Mouse (Mus musculus): ENCODE measurements around the gene Golga3. TPM values are rescaled to one million over a fixed set of nuclear protein-coding genes. Genes with fewer than 3 reads are reported as not detected.

Golga3 gene
- polyA plus RNA-seq, 1 experiment from 2014 or later = 28.5 TPM

DNA sequence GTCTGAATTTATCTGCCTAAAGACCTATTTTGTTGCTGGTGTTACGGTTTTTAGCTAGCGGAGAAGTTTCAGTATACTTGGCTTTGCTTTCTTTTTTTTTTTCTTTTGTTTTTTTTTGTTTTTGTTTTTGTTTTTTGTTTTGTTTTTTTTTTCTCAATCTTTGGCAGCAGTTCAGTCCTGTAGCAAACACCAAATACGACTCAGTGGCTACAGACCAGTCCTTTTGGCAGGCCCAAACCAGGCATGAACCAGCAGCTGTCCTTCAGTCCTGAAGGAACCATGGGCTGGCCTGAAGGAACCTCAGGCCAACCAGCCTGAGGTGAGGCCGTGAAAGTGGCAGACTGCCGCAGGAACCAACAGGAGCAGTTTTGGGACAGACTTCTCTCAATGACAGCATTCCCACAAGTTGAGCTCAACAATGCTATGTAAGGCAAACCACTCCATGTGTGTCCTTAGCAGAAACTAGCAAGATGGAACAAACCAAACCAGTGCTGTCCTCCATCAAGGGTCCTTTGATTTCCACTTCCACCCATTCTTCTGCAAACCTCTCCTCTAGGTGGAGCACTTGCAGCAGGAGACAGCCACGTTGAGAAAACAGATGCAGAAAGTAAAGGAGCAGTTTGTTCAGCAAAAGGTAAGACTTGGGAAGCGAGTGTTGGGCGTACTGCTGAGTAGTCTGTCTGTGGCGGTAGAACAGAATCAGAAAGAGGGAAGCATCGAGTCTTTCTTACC is 26.8 kb downstream of the Golga3 start:
- no peak for ATAC-seq (replicated peaks)
- Histone ChIP-seq H3K9ac (no peak overlapping the region), H3K4me2 (no peak overlapping the region), H3K9me3 (no peaks in the 10 kb centered on the region), H3K27me3 (replicated peaks) (no peaks in the 10 kb centered on the region), H3K4me3 (no peak overlapping the region), H3K36me3 (replicated peaks) (peaks cover 66% of the 10 kb centered on the region), H3K27ac (no peak overlapping the region), H3K4me1 (no peaks in the 10 kb centered on the region)
- WGBS = 86% methylated on average over 10 of the region's 10 CpGs

DNA sequence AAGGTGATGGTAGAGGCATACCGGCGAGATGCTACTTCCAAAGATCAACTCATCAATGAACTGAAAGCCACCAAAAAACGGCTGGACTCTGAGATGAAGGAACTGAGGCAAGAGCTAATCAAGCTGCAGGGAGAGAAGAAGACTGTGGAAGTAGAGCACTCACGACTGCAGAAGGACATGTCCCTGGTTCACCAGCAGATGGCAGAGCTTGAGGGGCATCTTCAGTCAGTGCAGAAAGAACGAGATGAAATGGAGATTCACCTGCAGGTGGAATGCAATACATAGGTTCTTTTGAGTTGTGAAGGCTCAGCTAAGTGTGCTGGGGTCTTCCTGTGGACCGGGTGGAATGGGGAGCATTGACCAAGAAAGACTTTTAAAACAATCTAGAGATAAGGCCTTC is 28.3 kb downstream of the Golga3 start:
- no peak for ATAC-seq (replicated peaks)
- no peak overlapping the region for H3K4me3 ChIP-seq
- no peaks in the 10 kb centered on the region for H3K4me1 ChIP-seq
- no peak overlapping the region for H3K27ac ChIP-seq
- H3K36me3 ChIP-seq (replicated peaks) = peaks cover 78% of the 10 kb centered on the region
- H3K4me2 ChIP-seq = no peak overlapping the region
- no peaks in the 10 kb centered on the region for H3K9me3 ChIP-seq
- H3K27me3 ChIP-seq (replicated peaks) = no peaks in the 10 kb centered on the region
- 84% methylated on average over 6 of the region's 6 CpGs for WGBS
- no peak overlapping the region for H3K9ac ChIP-seq

DNA sequence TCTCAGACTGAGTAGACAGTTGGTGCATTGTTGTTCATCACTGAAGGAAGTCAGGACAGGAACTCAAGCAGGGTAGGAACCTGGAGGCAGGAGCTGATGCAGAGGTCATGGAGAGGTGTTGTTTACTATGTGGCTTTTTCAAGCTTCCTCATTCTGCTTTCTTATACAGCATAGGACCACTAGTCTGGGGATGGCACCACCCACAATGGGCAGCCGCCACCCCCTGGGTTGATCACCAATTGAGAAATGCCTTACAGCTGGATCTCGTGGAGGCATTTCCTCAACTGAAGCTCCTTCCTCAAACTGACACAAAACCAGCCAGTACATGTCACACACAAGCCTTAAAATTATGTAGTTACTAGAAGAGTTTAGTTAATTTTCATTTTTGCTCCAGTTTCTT is 34.8 kb downstream of the Golga3 start:
- no peaks in the 10 kb centered on the region for H3K4me1 ChIP-seq
- no peak overlapping the region for H3K27ac ChIP-seq
- H3K4me3 ChIP-seq = no peak overlapping the region
- no peaks in the 10 kb centered on the region for H3K9me3 ChIP-seq
- WGBS = 91% methylated on average over 2 of the region's 2 CpGs
- no peak overlapping the region for H3K9ac ChIP-seq
- peaks cover 87% of the 10 kb centered on the region for H3K36me3 ChIP-seq (replicated peaks)
- H3K4me2 ChIP-seq = no peak overlapping the region
- no peak for ATAC-seq (replicated peaks)
- H3K27me3 ChIP-seq (replicated peaks) = no peaks in the 10 kb centered on the region

DNA sequence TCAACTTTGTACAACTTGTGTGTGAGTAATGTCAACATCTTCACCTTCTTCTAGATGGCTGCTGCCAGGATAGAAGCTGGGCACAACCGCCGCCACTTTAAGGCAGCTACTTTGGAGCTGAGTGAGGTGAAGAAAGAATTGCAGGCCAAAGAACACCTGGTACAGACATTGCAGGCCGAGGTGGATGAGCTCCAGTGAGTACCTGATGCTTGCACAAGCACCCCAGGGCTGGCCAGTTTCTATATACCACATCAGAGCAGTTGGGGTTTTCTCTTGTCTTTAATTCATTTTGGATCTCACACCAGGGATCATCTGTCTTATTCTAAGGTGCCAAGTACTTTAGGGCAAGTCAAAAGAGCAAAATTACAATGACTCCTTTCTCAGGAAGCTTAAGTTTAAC is 40.3 kb downstream of the Golga3 start:
- no peak overlapping the region for H3K27ac ChIP-seq
- H3K36me3 ChIP-seq (replicated peaks) = peaks cover 85% of the 10 kb centered on the region
- H3K9ac ChIP-seq = no peak overlapping the region
- no peaks in the 10 kb centered on the region for H3K9me3 ChIP-seq
- H3K4me3 ChIP-seq = no peak overlapping the region
- no peak overlapping the region for H3K4me2 ChIP-seq
- WGBS = 94% methylated on average over 3 of the region's 3 CpGs
- no peaks in the 10 kb centered on the region for H3K27me3 ChIP-seq (replicated peaks)
- no peaks in the 10 kb centered on the region for H3K4me1 ChIP-seq
- ATAC-seq (replicated peaks) = no peak

DNA sequence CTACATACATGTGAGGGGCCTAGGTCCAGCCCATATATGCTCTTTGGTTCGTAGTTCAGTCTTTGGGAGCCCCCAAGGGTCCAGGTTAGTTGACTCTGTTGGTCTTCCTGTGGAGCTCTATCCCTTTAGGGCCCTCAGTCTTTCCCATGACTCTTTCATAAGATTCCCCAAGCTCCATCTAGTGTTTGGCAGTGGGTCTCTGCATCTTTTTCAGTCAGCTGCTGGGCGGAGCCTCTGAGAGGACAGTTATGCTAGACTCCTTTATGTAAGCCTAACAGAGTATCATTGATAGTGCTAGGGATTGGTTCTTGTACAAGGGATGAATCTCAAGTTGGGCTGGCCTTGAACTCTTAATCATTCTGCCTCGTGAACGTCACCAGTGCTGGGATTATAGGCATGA is 43.8 kb downstream of the Golga3 start:
- H3K36me3 ChIP-seq (replicated peaks) = peaks cover 70% of the 10 kb centered on the region
- 93% methylated on average over 4 of the region's 4 CpGs for WGBS

DNA sequence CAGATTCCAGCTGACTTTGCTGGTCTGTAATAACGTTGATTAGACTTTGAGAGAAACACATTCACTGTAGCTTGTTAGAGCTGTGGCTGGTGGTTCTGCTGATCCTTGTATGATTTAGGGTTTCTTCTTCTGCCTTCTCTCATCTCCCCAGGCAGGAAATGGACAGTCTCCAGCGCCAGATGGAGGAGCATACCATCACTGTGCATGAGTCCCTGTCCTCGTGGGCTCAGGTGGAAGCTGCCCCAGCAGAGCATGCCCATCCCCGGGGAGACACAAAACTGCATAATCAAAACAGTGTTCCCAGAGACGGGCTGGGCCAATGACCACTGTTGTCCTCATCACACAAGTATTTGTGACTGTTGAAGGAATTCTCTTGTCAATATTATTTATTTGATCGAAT is 46.3 kb downstream of the Golga3 start:
- no peak for ATAC-seq (replicated peaks)
- H3K9me3 ChIP-seq = no peaks in the 10 kb centered on the region
- 89% methylated on average over 6 of the region's 6 CpGs for WGBS

More for the DNA sequence above, 43.8 kb downstream of the Golga3 start:
- Histone ChIP-seq H3K4me1 (no peaks in the 10 kb centered on the region), H3K4me3 (no peak overlapping the region), H3K9ac (no peak overlapping the region), H3K27me3 (replicated peaks) (no peaks in the 10 kb centered on the region), H3K27ac (no peak overlapping the region), H3K9me3 (no peaks in the 10 kb centered on the region), H3K4me2 (no peak overlapping the region)
- ATAC-seq (replicated peaks) = no peak

DNA sequence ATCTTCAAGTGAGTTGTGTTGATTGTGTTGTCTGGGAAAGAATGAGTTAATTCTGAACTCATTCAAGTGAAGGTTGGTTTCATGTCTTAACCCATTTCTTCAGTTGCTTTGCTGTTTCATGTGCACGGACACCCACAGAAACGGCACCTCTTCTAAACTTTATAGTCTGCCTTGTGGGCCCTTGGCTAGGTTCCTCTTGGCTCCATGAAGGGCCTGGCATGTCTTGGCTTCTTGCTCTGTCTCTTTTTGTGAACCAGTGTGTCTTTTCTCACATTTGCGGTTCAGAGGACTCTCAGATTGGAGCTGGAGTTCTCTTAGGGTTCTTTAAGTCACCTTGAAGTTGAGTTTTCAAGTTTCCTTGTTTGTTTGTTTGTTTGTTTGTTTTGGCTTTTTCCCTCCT is 48.6 kb downstream of the Golga3 start:
- no peak overlapping the region for H3K9ac ChIP-seq
- peaks cover 3% of the 10 kb centered on the region for H3K4me1 ChIP-seq
- H3K27me3 ChIP-seq (replicated peaks) = no peaks in the 10 kb centered on the region
- no peak overlapping the region for H3K4me3 ChIP-seq
- no peaks in the 10 kb centered on the region for H3K9me3 ChIP-seq
- no peak overlapping the region for H3K27ac ChIP-seq
- 90% methylated on average over 3 of the region's 3 CpGs for WGBS
- no peak overlapping the region for H3K4me2 ChIP-seq
- no peak for ATAC-seq (replicated peaks)
- peaks cover 38% of the 10 kb centered on the region for H3K36me3 ChIP-seq (replicated peaks)

More for the DNA sequence above, 46.3 kb downstream of the Golga3 start:
- H3K36me3 ChIP-seq (replicated peaks) = peaks cover 59% of the 10 kb centered on the region
- no peaks in the 10 kb centered on the region for H3K4me1 ChIP-seq
- no peak overlapping the region for H3K4me2 ChIP-seq
- no peak overlapping the region for H3K9ac ChIP-seq
- no peak overlapping the region for H3K4me3 ChIP-seq
- H3K27ac ChIP-seq = no peak overlapping the region
- no peaks in the 10 kb centered on the region for H3K27me3 ChIP-seq (replicated peaks)

DNA sequence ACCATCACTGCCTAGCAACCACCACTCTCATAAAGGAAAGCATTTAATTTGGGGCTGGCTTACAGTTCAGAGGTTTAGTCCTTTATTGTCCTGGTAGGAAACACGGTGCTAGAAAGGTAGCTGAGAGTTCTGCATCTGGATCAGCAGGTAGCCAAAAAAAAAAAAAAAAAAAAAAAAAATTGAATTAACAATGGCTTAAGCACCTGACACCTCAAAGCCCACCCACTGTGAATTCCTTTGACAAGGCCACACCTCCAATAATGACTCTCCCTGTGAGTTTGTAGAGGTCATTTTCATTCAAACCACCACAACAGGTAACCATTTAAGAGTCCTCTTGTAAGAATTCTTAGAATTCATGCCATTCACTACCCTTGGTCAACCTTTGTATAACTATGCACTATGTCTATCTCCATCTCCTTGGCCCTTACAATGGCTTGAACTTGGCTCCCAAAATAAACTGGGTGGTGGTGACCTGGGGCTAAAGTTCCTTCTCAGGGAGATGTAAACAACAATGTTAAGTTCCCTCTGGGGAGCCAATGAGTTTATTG is 50.9 kb downstream of the Golga3 start:
- Histone ChIP-seq H3K27ac (no peak overlapping the region), H3K27me3 (replicated peaks) (no peaks in the 10 kb centered on the region), H3K4me1 (peaks cover 16% of the 10 kb centered on the region), H3K9ac (no peak overlapping the region), H3K9me3 (no peaks in the 10 kb centered on the region), H3K36me3 (replicated peaks) (peaks cover 17% of the 10 kb centered on the region), H3K4me3 (no peak overlapping the region), H3K4me2 (no peak overlapping the region)
- 35% methylated on average over 1 of the region's 1 CpGs for WGBS
- no peak for ATAC-seq (replicated peaks)

DNA sequence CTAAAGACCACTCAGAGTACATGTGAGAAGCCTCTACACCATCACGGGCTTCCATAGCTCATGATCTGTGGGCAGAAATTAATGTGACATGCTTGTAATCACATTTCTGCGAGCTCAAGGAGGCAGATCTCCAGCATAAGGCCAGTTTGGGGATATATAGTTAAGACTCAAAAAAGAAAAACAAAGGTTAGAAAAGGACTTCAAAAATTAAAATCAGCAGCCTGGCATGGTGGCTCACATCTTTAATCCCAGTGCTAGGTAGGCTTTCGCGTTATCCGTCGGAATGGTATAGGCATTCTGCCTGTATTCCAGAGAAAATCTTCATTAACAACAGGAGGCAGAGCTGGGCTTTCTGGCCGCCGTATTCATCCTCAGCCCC is 53.9 kb downstream of the Golga3 start:
- Histone ChIP-seq H3K27ac (peak overlapping the region; percentile 95), H3K4me1 (peaks cover 24% of the 10 kb centered on the region), H3K36me3 (replicated peaks) (peaks cover 4% of the 10 kb centered on the region; the same call in 1 of the 2 replicates), H3K4me2 (peak overlapping the region; percentile 69), H3K27me3 (replicated peaks) (no peaks in the 10 kb centered on the region), H3K9ac (peak overlapping the region; percentile 96), H3K9me3 (no peaks in the 10 kb centered on the region), H3K4me3 (peak overlapping the region; percentile 89)
- WGBS = 4% methylated on average over 8 of the region's 8 CpGs
- no peak for ATAC-seq (replicated peaks)

DNA sequence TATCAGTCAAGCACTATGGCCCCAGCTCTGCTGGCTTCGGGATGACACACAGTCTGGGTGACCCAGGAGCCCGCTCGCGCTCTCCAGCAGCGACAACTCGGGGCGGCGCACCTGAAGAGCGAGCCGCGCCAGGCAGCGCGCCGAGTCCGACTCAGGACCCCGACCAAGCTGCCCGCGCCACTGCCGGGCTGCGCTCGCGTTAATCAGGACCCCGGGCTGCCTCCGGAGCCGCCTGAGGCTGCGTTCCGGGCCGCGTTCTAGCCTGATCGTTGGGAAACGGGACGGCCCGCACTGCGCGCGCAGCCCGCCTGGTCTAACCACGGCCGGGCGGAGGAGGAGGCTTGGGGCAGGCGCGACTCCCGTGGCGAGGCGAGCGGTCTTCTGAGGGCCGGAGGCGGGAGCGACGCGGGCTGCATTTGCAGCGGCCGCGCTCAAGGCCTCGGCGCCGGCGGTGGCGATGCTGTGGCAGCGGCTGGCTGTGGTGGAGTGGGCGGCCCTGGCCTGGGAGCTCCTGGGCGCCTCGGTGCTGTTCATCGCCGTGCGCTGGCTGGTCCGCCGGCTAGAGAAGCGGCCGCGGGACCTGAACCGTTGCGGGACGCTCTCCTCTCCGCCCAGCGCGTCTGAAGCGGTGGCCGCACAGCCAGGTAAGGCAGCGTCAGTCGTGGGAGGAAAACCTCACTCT is 54.4 kb downstream of the Golga3 start, which contains the start of gene Ankle2:
Gene Ankle2, plus strand, starts transcription at position 225 of the 682 bp plus-strand sequence.
- Histone ChIP-seq H3K9me3 (no peaks in the 10 kb centered on the region), H3K27ac (peak within 1 kb of the TSS; percentile 95), H3K27me3 (replicated peaks) (no peaks in the 10 kb centered on the region), H3K36me3 (replicated peaks) (peaks cover 7% of the 10 kb centered on the region; the same call in 1 of the 2 replicates), H3K4me3 (peak within 1 kb of the TSS; percentile 89), H3K4me1 (peaks cover 24% of the 10 kb centered on the region), H3K4me2 (peak within 1 kb of the TSS; percentile 69), H3K9ac (peak within 1 kb of the TSS; percentile 96)
- ATAC-seq (replicated peaks) = peak; percentile 97
- WGBS = under 1% methylated on average over 80 of the region's 81 CpGs

DNA sequence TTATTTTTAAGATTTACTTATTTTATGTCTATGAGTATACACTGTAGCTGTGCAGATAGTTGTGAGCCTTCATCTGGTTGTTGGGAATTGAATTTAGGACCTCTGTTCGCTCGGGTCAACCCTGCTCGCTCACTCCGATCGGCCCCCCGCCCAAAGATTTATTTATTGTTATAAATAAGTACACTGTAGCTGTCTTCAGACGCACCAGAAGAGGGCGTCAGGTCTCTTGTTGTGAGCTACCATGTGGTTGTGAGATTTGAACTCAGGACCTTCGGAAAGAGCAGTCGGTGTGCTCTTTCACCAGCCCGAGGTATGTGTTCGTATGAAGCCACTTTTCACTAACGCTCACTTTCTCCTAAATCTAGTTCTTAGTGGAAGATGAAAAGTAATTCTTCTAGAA is 55.1 kb downstream of the Golga3 start:
- 45% methylated on average over 13 of the region's 13 CpGs for WGBS
- no peak for ATAC-seq (replicated peaks)
- peaks cover 14% of the 10 kb centered on the region for H3K36me3 ChIP-seq (replicated peaks)
- H3K4me1 ChIP-seq = peaks cover 24% of the 10 kb centered on the region
- H3K4me2 ChIP-seq = peak overlapping the region; percentile 69
- H3K9ac ChIP-seq = peak overlapping the region; percentile 96; the same call in 1 of the 2 replicates
- peak overlapping the region; percentile 89 for H3K4me3 ChIP-seq
- no peak overlapping the region for H3K27ac ChIP-seq
- H3K9me3 ChIP-seq = no peaks in the 10 kb centered on the region
- H3K27me3 ChIP-seq (replicated peaks) = no peaks in the 10 kb centered on the region

DNA sequence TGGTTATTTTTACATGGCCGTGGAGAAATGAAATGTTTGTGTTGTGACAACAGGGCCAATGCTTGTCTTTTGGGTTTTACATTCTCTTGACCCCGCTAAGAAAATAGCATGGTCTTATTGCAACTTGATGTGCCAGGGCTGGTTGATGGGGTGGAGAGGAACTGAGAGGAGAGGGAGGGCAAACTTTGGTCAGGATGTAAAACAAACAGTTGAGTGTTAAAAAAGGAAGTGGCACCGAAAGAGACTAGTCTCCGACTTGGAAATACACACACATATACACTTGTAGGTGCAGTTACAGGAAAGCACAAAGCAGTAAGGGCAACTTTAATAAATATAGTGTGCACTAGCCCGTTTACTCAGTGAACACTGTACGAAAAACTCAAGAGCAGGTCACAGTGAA is 55.8 kb downstream of the Golga3 start:
- no peak for ATAC-seq (replicated peaks)
- no peak overlapping the region; the same call in 1 of the 2 replicates for H3K4me2 ChIP-seq
- peaks cover 24% of the 10 kb centered on the region for H3K4me1 ChIP-seq
- whole genome bisulfite sequencing = 91% methylated on average over 6 of the region's 6 CpGs
- H3K36me3 ChIP-seq (replicated peaks) = peaks cover 19% of the 10 kb centered on the region
- H3K27me3 ChIP-seq (replicated peaks) = no peaks in the 10 kb centered on the region
- no peak overlapping the region for H3K9ac ChIP-seq
- H3K4me3 ChIP-seq = no peak overlapping the region
- H3K9me3 ChIP-seq = no peaks in the 10 kb centered on the region
- no peak overlapping the region for H3K27ac ChIP-seq
